Mouse (Mus musculus): ENCODE data around the gene Fam107a. TPM values are rescaled to one million over a fixed set of nuclear protein-coding genes. Genes with fewer than 3 reads are reported as not detected.

Gene Fam107a
- not detected for polyA plus RNA-seq (2017; shearing (Covaris generic))

GRCm38 (mm10) chr14:8317194-8318097 lies at the start of gene Fam107a:
Gene Fam107a, minus strand, starts transcription at chr14:8318023.

GRCm38 (mm10) chr14:8259166-8259565 lies 58.7 kb downstream of the Fam107a start, which contains the start of gene Acox2:
Gene Acox2, minus strand, starts transcription at chr14:8259353.

Other genes starting within 250 kb of the Fam107a start
- gene Rpp14, start 237.7 kb downstream of the Fam107a start, polyA plus RNA-seq (2017; shearing (Covaris generic)) = 44.9 TPM
- 38.7 TPM for gene Pxk, start 219.8 kb downstream of the Fam107a start, polyA plus RNA-seq (2017; shearing (Covaris generic))
- gene Pdhb, start 145.0 kb downstream of the Fam107a start, polyA plus RNA-seq (2017; shearing (Covaris generic)) = 163 TPM
- 0.88 TPM for gene Kctd6, start 103.9 kb downstream of the Fam107a start, polyA plus RNA-seq (2017; shearing (Covaris generic))
- not detected for gene Acox2, start 58.7 kb downstream of the Fam107a start, polyA plus RNA-seq (2017; shearing (Covaris generic))
- not detected for gene Oit1, start 60.7 kb upstream of the Fam107a start, polyA plus RNA-seq (2017; shearing (Covaris generic))